ENCODE assay signal across 8 mouse cellular contexts in genomic region chr7:45873061-45873947, GRCm38 (mm10). TPM values are rescaled to one million over a fixed set of nuclear protein-coding genes. Genes with fewer than 3 reads are reported as not detected.
DNase-seq lines count a peak whose midpoint lies in the region; ATAC-seq and TF ChIP-seq lines count a peak whose summit lies in the region.

No protein-coding gene starts in this region.

- H3K4me2 ChIP-seq in limb, embryonic 15.5 days: peak overlapping the region; percentile 85
- H3K4me2 ChIP-seq in midbrain, embryonic 15.5 days: peak overlapping the region; percentile 59

- peak overlapping the region; percentile 96 for H3K4me3 ChIP-seq in layer of hippocampus, adult 2 months
- peak overlapping the region; percentile 83 for H3K4me3 ChIP-seq in limb, embryonic 15.5 days
- H3K4me3 ChIP-seq in midbrain, embryonic 15.5 days: peak overlapping the region; percentile 64

- ATAC-seq in inflammation-experienced regulatory T-cells, adult 6 months: peak; percentile 27
- ATAC-seq in limb, embryonic 15.5 days (ENCODE audit: insufficient number of reproducible peaks, low FRiP score, low TSS enrichment, low read depth): peak; percentile 36
- peak; percentile 22 for ATAC-seq in midbrain, embryonic 15.5 days (replicated peaks)

- TF ChIP-seq CTCF in layer of hippocampus, adult 2 months (conservative IDR thresholded peaks at IDR 0.05): peak; percentile 72

- H3K27me3 ChIP-seq in limb, embryonic 15.5 days: peaks cover 38% of the 10 kb centered on the region
- H3K27me3 ChIP-seq in midbrain, embryonic 15.5 days (replicated peaks): no peaks in the 10 kb centered on the region

- DNase-seq in layer of hippocampus, adult 2 months (ENCODE audit: low spot score in 2 of 2): peak; percentile 38 to 47
- no peak for DNase-seq in layer of hippocampus, adult 9-10 months (ENCODE audit: low spot score)
- DNase-seq in cerebellum, postnatal 36 days: peak; percentile 61 to 62
- DNase-seq in gastrocnemius, postnatal 14 days: peak; percentile 62
- peak; percentile 71 to 82 for DNase-seq in spleen, postnatal 10 days (ENCODE audit: low spot score in 2 of 2)

- H3K36me3 ChIP-seq in limb, embryonic 15.5 days: peaks cover 40% of the 10 kb centered on the region
- H3K36me3 ChIP-seq in midbrain, embryonic 15.5 days (replicated peaks): peaks cover 12% of the 10 kb centered on the region; the same call in 1 of the 2 replicates

- intact Hi-C loops in gastrocnemius, postnatal 14 days (cut with DNase I; ENCODE audit: low total_unique reads): loop anchor here (5.0 kb wide), 1 partner anchor 59 kb away; no protein-coding TSS in a partner anchor

- peaks cover 51% of the 10 kb centered on the region for H3K4me1 ChIP-seq in limb, embryonic 15.5 days
- peaks cover 50% of the 10 kb centered on the region for H3K4me1 ChIP-seq in midbrain, embryonic 15.5 days

- no peaks in the 10 kb centered on the region for H3K9me3 ChIP-seq in limb, embryonic 15.5 days
- H3K9me3 ChIP-seq in midbrain, embryonic 15.5 days: no peaks in the 10 kb centered on the region

- WGBS in limb, embryonic 15.5 days: 1% methylated on average over 28 of the region's 28 CpGs
- 3% methylated on average over 28 of the region's 28 CpGs for WGBS in midbrain, embryonic 15.5 days

- H3K27ac ChIP-seq in layer of hippocampus, adult 2 months: peak overlapping the region; percentile 90
- H3K27ac ChIP-seq in limb, embryonic 15.5 days: peak overlapping the region; percentile 94
- H3K27ac ChIP-seq in midbrain, embryonic 15.5 days: peak overlapping the region; percentile 83

- peak overlapping the region; percentile 97 for H3K9ac ChIP-seq in limb, embryonic 15.5 days
- H3K9ac ChIP-seq in midbrain, embryonic 15.5 days: peak overlapping the region; percentile 66

RNA-seq across cellular contexts. Expression of gene Kdelr1, which starts 0.7 kb away (rescaled TPM):
- total RNA-seq in layer of hippocampus, adult 2 months (2021): 10 to 100 TPM; 78.4 to 81.4 TPM
- 10 to 100 TPM; 64.2 to 68.5 TPM for total RNA-seq in gastrocnemius, postnatal 14 days (2021)
- 10 to 100 TPM; 18.9 to 39.3 (median 36.9) TPM for polyA plus RNA-seq in inflammation-experienced regulatory T-cells, adult 6 months (2017; shearing (Covaris generic))
- polyA plus RNA-seq in limb, embryonic 15.5 days (2015; fragmentation: Nextera tagmentation; extraction: Ambion mirVana): 79.4 and 97.8 TPM in 2 replicates
- polyA plus RNA-seq in midbrain, embryonic 15.5 days (2015; fragmentation: Nextera tagmentation; extraction: Ambion mirVana): 53.0 and 54.9 TPM in 2 replicates

RNA-seq across cellular contexts. Expression of gene Grin2d, which starts 4.9 kb away (rescaled TPM):
- 10 to 100 TPM in 1 of 2 experiments, 1 to 10 TPM in 1; 10.0 to 11.6 TPM for total RNA-seq in layer of hippocampus, adult 2 months (2021)
- total RNA-seq in gastrocnemius, postnatal 14 days (2021): under 1 TPM; 0.44 to 0.64 TPM
- polyA plus RNA-seq in inflammation-experienced regulatory T-cells, adult 6 months (2017; shearing (Covaris generic)): not detected
- 0.48 and 0.68 TPM in 2 replicates for polyA plus RNA-seq in limb, embryonic 15.5 days (2015; fragmentation: Nextera tagmentation; extraction: Ambion mirVana)
- 2.7 and 3.9 TPM in 2 replicates for polyA plus RNA-seq in midbrain, embryonic 15.5 days (2015; fragmentation: Nextera tagmentation; extraction: Ambion mirVana)

RNA-seq across cellular contexts. Expression of gene Syngr4, which starts 23.2 kb away (rescaled TPM):
- total RNA-seq in layer of hippocampus, adult 2 months (2021): not detected
- under 1 TPM in 1 of 2 experiments, not detected in 1; 0.24 TPM for total RNA-seq in gastrocnemius, postnatal 14 days (2021)
- polyA plus RNA-seq in inflammation-experienced regulatory T-cells, adult 6 months (2017; shearing (Covaris generic)): under 1 TPM in 1 of 3 experiments, not detected in 2; 0.52 TPM
- polyA plus RNA-seq in limb, embryonic 15.5 days (2015; fragmentation: Nextera tagmentation; extraction: Ambion mirVana): 0.49 and 0.86 TPM in 2 replicates
- 0.22 TPM in 1 of 2 replicates, not detected in the other for polyA plus RNA-seq in midbrain, embryonic 15.5 days (2015; fragmentation: Nextera tagmentation; extraction: Ambion mirVana)

RNA-seq across cellular contexts. Expression of gene Tmem143, which starts 23.4 kb away (rescaled TPM):
- 10 to 100 TPM; 22.1 to 22.8 TPM for total RNA-seq in layer of hippocampus, adult 2 months (2021)
- total RNA-seq in gastrocnemius, postnatal 14 days (2021): 10 to 100 TPM; 49.2 to 61.0 TPM
- polyA plus RNA-seq in inflammation-experienced regulatory T-cells, adult 6 months (2017; shearing (Covaris generic)): 1 to 10 TPM; 3.7 to 7.0 (median 5.0) TPM
- polyA plus RNA-seq in limb, embryonic 15.5 days (2015; fragmentation: Nextera tagmentation; extraction: Ambion mirVana): 4.4 and 5.5 TPM in 2 replicates
- 7.7 and 10.2 TPM in 2 replicates for polyA plus RNA-seq in midbrain, embryonic 15.5 days (2015; fragmentation: Nextera tagmentation; extraction: Ambion mirVana)

RNA-seq across cellular contexts. Expression of gene Grwd1, which starts 42.6 kb away (rescaled TPM):
- total RNA-seq in layer of hippocampus, adult 2 months (2021): 10 to 100 TPM; 20.5 to 22.7 TPM
- total RNA-seq in gastrocnemius, postnatal 14 days (2021): 10 to 100 TPM; 10.5 to 16.5 TPM
- 10 to 100 TPM; 16.5 to 29.3 (median 27.2) TPM for polyA plus RNA-seq in inflammation-experienced regulatory T-cells, adult 6 months (2017; shearing (Covaris generic))
- polyA plus RNA-seq in limb, embryonic 15.5 days (2015; fragmentation: Nextera tagmentation; extraction: Ambion mirVana): 56.3 and 59.3 TPM in 2 replicates
- 40.5 and 44.2 TPM in 2 replicates for polyA plus RNA-seq in midbrain, embryonic 15.5 days (2015; fragmentation: Nextera tagmentation; extraction: Ambion mirVana)
